ENCODE assay signal across 29 mouse cellular contexts in the genomic region with DNA sequence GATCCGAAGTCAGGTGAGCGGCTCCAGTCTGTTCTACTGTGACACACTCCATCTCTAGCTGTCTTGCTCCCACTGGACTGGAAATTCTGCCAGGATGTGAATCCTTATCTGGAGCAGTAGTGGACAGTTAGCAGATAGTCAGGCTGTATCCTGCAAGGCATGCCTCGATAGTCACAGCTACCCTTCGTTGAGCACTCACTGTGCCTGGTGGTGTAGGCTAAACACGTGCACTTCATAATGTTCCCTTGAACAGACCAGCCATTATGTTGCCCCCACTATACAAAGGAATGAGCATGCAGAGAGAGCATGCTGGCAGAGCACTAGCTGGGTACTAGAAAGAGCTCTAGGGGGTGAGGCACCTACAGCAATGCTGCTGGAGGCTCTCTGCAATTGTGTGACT. TPM values are rescaled to one million over a fixed set of nuclear protein-coding genes. Genes with fewer than 3 reads are reported as not detected.
DNase-seq lines count a peak whose midpoint lies in the region; ATAC-seq lines count a peak whose summit lies in the region.
"Had no signal": no experiment of that assay in that cellular context is flagged by ENCODE, and none has a peak within 500 bp of the region (broad histone marks: within the 10 kb centered on the region; RNA-seq: fewer than 3 reads in every experiment).

No protein-coding gene starts in this region.

- H3K9me3 ChIP-seq in forebrain, embryonic 15.5 days: no peaks in the 10 kb centered on the region
- no peaks in the 10 kb centered on the region for H3K9me3 ChIP-seq in forebrain, embryonic 10.5 days
- no peaks in the 10 kb centered on the region for H3K9me3 ChIP-seq in kidney, embryonic 14.5 days (ENCODE audit: control insufficient read depth, low read length)
- H3K9me3 ChIP-seq in neural tube, embryonic 11.5 days (ENCODE audit: control insufficient read depth, low read length): no peaks in the 10 kb centered on the region
- H3K9me3 ChIP-seq: limb, embryonic 13.5 days; lung, embryonic 15.5 days; neural tube, embryonic 12.5 days had no signal

- peak; percentile 61; the same call in 1 of the 2 replicates for ATAC-seq in forebrain, embryonic 15.5 days (replicated peaks)
- ATAC-seq in kidney, embryonic 14.5 days (ENCODE audit: low FRiP score, low TSS enrichment): 0 out of 2 replicates have a peak, but pooled peaks have one; percentile 34
- ATAC-seq in neural tube, embryonic 11.5 days (ENCODE audit: insufficient read depth, low FRiP score, low TSS enrichment): 0 out of 2 replicates have a peak, but pooled peaks have one; percentile 35
- ATAC-seq: CD4-positive, CD25-positive, alpha-beta regulatory T cell, adult 4 months had no signal

- no peak overlapping the region for H3K4me3 ChIP-seq in forebrain, embryonic 15.5 days
- no peak overlapping the region for H3K4me3 ChIP-seq in forebrain, embryonic 10.5 days
- no peak overlapping the region for H3K4me3 ChIP-seq in kidney, embryonic 14.5 days (ENCODE audit: low read length)
- no peak overlapping the region for H3K4me3 ChIP-seq in neural tube, embryonic 11.5 days (ENCODE audit: low read depth, low read length)
- H3K4me3 ChIP-seq: layer of hippocampus, adult 2 months; limb, embryonic 13.5 days; lung, embryonic 15.5 days; neural tube, embryonic 12.5 days had no signal

- no peaks in the 10 kb centered on the region for H3K4me1 ChIP-seq in forebrain, embryonic 15.5 days
- H3K4me1 ChIP-seq in forebrain, embryonic 10.5 days: peaks cover 22% of the 10 kb centered on the region
- H3K4me1 ChIP-seq in kidney, embryonic 14.5 days (ENCODE audit: control insufficient read depth, insufficient read depth, low read length): no peaks in the 10 kb centered on the region
- no peaks in the 10 kb centered on the region for H3K4me1 ChIP-seq in neural tube, embryonic 11.5 days (ENCODE audit: control insufficient read depth, insufficient read depth, low read length)
- H3K4me1 ChIP-seq: limb, embryonic 13.5 days; lung, embryonic 15.5 days had no signal

- H3K9ac ChIP-seq in forebrain, embryonic 15.5 days (replicated peaks): no peak overlapping the region
- H3K9ac ChIP-seq in kidney, embryonic 14.5 days (ENCODE audit: low read depth, low read length): no peak overlapping the region
- H3K9ac ChIP-seq in neural tube, embryonic 11.5 days (ENCODE audit: low read length): no peak overlapping the region
- H3K9ac ChIP-seq: limb, embryonic 13.5 days; lung, embryonic 15.5 days; neural tube, embryonic 12.5 days had no signal

- no peaks in the 10 kb centered on the region for H3K27me3 ChIP-seq in forebrain, embryonic 15.5 days
- H3K27me3 ChIP-seq in forebrain, embryonic 10.5 days (ENCODE audit: poor library complexity, severe bottlenecking): no peaks in the 10 kb centered on the region
- H3K27me3 ChIP-seq in kidney, embryonic 14.5 days (ENCODE audit: control insufficient read depth, insufficient read depth, low read length): no peaks in the 10 kb centered on the region
- H3K27me3 ChIP-seq in neural tube, embryonic 11.5 days (ENCODE audit: control insufficient read depth, insufficient read depth, low read length): no peaks in the 10 kb centered on the region
- H3K27me3 ChIP-seq: limb, embryonic 13.5 days; lung, embryonic 15.5 days; neural tube, embryonic 12.5 days had no signal

- WGBS in forebrain, embryonic 15.5 days: 63% methylated on average over 5 of the region's 5 CpGs
- WGBS in forebrain, embryonic 10.5 days: 79% methylated on average over 5 of the region's 5 CpGs
- 60% methylated on average over 5 of the region's 5 CpGs for WGBS in kidney, embryonic 14.5 days
- 84% methylated on average over 5 of the region's 5 CpGs for WGBS in neural tube, embryonic 11.5 days

- no peak for DNase-seq in forebrain, embryonic 10.5 days (ENCODE audit: extremely low spot score, low spot score)
- DNase-seq in kidney, adult 9 months: no peak
- no peak for DNase-seq in neural tube, embryonic 11.5 days (ENCODE audit: low spot score)
- DNase-seq in neural tube, embryonic 10.5 days (ENCODE audit: extremely low spot score, low spot score): no peak
- no peak for DNase-seq in spleen, adult 18-20 months
- DNase-seq: adrenal gland, postnatal 14 days; cerebellum, adult 11-12 months; cerebellum, adult 9-11 months; embryo, embryonic 11 days; gastrocnemius, postnatal 25 days; heart, adult 18-20 months; heart, postnatal 4 days; kidney, adult 2 months; kidney, postnatal 25 days; right cerebral cortex, postnatal 4 days; thymus, adult 2 months; thymus, postnatal 36 days had no signal

- no peak overlapping the region for H3K27ac ChIP-seq in forebrain, embryonic 15.5 days (replicated peaks)
- H3K27ac ChIP-seq in forebrain, embryonic 10.5 days: no peak overlapping the region
- H3K27ac ChIP-seq in kidney, embryonic 14.5 days (ENCODE audit: low read depth, low read length): no peak overlapping the region
- H3K27ac ChIP-seq in neural tube, embryonic 11.5 days (ENCODE audit: low read depth, low read length): no peak overlapping the region
- H3K27ac ChIP-seq: layer of hippocampus, adult 2 months; limb, embryonic 13.5 days; lung, embryonic 15.5 days; neural tube, embryonic 12.5 days had no signal

- H3K36me3 ChIP-seq in forebrain, embryonic 15.5 days: peaks cover 10% of the 10 kb centered on the region
- H3K36me3 ChIP-seq in forebrain, embryonic 10.5 days (replicated peaks): peaks cover 11% of the 10 kb centered on the region
- H3K36me3 ChIP-seq in kidney, embryonic 14.5 days (ENCODE audit: control insufficient read depth, insufficient read depth, low read length): peaks cover 6% of the 10 kb centered on the region; the same call in 1 of the 2 replicates
- no peaks in the 10 kb centered on the region; the same call in 1 of the 2 replicates for H3K36me3 ChIP-seq in neural tube, embryonic 11.5 days (ENCODE audit: control insufficient read depth, insufficient read depth, low read length)
- H3K36me3 ChIP-seq: lung, embryonic 15.5 days had no signal

- H3K4me2 ChIP-seq in forebrain, embryonic 15.5 days (replicated peaks): no peak overlapping the region
- H3K4me2 ChIP-seq in kidney, embryonic 14.5 days (replicated peaks; ENCODE audit: low read depth, low read length): no peak overlapping the region
- no peak overlapping the region for H3K4me2 ChIP-seq in neural tube, embryonic 11.5 days (ENCODE audit: low read depth)
- H3K4me2 ChIP-seq: heart, embryonic 11.5 days; limb, embryonic 13.5 days; liver, embryonic 11.5 days; lung, embryonic 15.5 days; midbrain, embryonic 11.5 days; neural tube, embryonic 12.5 days had no signal

RNA-seq across cellular contexts. Expression of gene Bmp8b, which starts 43.2 kb away (rescaled TPM):
- polyA plus RNA-seq in forebrain, embryonic 15.5 days (2015; fragmentation: Nextera tagmentation; extraction: Ambion mirVana): 0.23 TPM in 1 of 2 replicates, not detected in the other
- polyA plus RNA-seq in forebrain, embryonic 10.5 days (2016; fragmentation: Nextera tagmentation; extraction: Ambion mirVana): 0.12 and 0.15 TPM in 2 replicates
- polyA plus RNA-seq in kidney, embryonic 14.5 days (2014; fragmentation: Nextera tagmentation; extraction: Ambion mirVana): 0.16 and 0.41 TPM in 2 replicates
- polyA plus RNA-seq in neural tube, embryonic 11.5 days (2014; fragmentation: Nextera tagmentation; extraction: Ambion mirVana): 0.12 and 0.28 TPM in 2 replicates
- polyA plus RNA-seq: heart, embryonic 11.5 days had no signal

RNA-seq across cellular contexts. Expression of gene Trit1, which starts 45.3 kb away (rescaled TPM):
- polyA plus RNA-seq in forebrain, embryonic 15.5 days (2015; fragmentation: Nextera tagmentation; extraction: Ambion mirVana): 31.6 and 33.5 TPM in 2 replicates
- 23.8 and 25.9 TPM in 2 replicates for polyA plus RNA-seq in forebrain, embryonic 10.5 days (2016; fragmentation: Nextera tagmentation; extraction: Ambion mirVana)
- polyA plus RNA-seq in kidney, embryonic 14.5 days (2014; fragmentation: Nextera tagmentation; extraction: Ambion mirVana): 15.8 and 21.7 TPM in 2 replicates
- 22.3 and 25.4 TPM in 2 replicates for polyA plus RNA-seq in neural tube, embryonic 11.5 days (2014; fragmentation: Nextera tagmentation; extraction: Ambion mirVana)

RNA-seq across cellular contexts. Expression of gene Oxct2b, which starts 54.3 kb away (rescaled TPM):
- polyA plus RNA-seq in forebrain, embryonic 15.5 days (2015; fragmentation: Nextera tagmentation; extraction: Ambion mirVana): 0.17 and 0.19 TPM in 2 replicates
- polyA plus RNA-seq in forebrain, embryonic 10.5 days (2016; fragmentation: Nextera tagmentation; extraction: Ambion mirVana): 0.10 TPM in 1 of 2 replicates, not detected in the other
- polyA plus RNA-seq in kidney, embryonic 14.5 days (2014; fragmentation: Nextera tagmentation; extraction: Ambion mirVana): 0.45 TPM in 1 of 2 replicates, not detected in the other
- 0.23 TPM in 1 of 2 replicates, not detected in the other for polyA plus RNA-seq in neural tube, embryonic 11.5 days (2014; fragmentation: Nextera tagmentation; extraction: Ambion mirVana)
- polyA plus RNA-seq: CD4-positive, CD25-positive, alpha-beta regulatory T cell, adult 4 months; embryonic facial prominence, embryonic 14.5 days; heart, embryonic 11.5 days; heart, embryonic 16.5 days; liver, embryonic 11.5 days; lung, embryonic 15.5 days had no signal
